Mouse (Mus musculus): Measurements from ENCODE around the gene Olfr1028.

Olfr1028 gene

DNA sequence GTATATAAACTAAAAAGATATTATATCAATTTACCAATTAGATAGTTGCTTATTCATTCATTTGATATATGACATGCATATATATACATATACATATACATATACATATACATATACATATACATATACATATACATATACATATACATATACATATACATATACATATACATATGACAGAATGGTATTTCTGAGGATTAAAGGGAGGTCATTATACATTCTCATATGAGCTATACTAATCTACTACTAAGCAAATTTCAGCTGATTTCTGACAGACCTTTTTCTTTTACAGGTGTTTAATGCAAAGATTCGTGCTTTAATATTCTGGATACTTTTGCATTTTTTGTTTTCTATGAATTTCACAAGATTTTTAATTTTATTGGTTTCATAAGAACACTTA, at the start of gene Olfr1028:
Gene Olfr1028, plus strand, starts transcription at position 301 of the 400 bp plus-strand sequence.
- DNase-seq (ENCODE audit: low spot score in 2 of 2): no peak

DNA sequence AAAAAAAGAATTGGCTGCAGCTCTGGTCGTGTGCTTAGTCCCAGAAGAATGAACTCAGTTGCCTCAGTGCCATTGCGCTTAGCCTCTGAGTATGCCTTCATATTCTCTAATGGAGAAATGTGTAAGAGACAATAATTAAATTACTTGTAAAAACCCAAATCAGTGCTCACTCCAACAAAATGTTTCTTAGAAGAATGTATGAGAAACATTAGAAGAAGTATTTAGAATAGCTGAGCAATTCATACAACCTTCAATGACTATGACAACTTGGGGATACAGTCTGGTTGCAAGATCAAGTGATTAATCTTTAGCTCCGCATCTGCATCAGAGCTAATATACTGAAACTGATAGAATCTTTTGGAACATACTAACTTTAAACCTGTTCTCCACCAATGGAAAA, 45.3 kb upstream of the Olfr1028 start, which contains the start of gene Olfr1024:
Gene Olfr1024, minus strand, starts transcription at position 101 of the 400 bp plus-strand sequence.
- no peak for DNase-seq (ENCODE audit: low spot score in 2 of 2)

DNA sequence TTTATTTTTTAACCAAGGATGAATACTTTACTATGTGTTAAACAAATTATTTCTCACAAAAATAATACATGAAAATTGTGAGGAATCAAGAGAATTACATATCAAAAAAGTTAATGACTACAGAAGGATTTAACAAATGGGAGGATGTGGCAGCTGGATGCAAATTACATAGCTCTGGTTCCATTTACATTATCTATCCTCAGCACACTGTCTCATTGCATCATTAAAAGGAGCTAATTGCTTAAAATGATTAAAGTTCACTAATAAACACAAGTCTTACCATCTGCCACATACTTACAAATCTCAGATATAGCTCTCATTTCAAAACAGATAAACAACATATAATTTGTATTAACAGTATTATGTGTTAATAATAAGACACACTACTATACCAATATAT, 37.0 kb upstream of the Olfr1028 start:
- no peak for DNase-seq (ENCODE audit: low spot score in 2 of 2)

DNA sequence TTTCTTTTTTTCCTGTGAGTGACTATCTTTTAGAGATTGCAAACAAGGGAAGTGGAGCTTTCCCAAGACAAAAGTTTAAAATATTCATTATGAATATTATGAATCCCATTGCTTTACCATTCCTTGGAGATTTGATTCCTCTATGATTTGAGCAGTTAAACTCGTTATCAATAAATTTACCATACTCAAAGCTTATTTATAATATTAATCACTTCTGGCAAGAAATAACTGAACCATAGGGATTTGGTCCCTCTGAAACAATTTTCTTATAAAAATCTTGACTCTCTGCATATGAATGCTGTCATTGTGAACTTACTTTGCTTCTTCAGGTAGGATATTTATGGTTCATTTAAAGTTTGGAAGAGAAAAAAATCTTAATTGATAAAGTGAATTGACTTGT, 35.3 kb upstream of the Olfr1028 start, which contains the start of gene Olfr1025-ps1:
Gene Olfr1025-ps1, plus strand, starts transcription at position 301 of the 400 bp plus-strand sequence.
- no peak for DNase-seq (ENCODE audit: low spot score in 2 of 2)

DNA sequence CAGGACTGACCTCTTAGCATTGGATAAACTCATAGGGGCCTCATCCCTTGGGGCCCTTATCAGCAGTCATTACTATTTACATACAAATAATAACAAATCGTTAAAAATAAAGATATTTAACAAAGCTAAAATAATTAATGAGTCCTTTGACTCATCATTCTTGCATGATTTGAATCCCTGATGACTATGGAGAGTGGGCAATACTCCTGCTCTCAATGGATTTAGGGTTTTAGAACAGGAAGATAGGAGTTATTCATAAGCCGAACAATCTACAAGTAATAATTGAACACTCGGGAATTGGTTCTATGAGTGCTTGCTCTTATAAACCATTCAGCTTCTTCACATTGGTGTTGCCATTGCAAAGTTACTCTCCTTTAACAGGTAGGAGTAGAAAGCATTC, 29.0 kb upstream of the Olfr1028 start, which contains the start of gene Olfr1026:
Gene Olfr1026, plus strand, starts transcription at position 301 of the 400 bp plus-strand sequence.
- no peak for DNase-seq (ENCODE audit: low spot score in 2 of 2)

DNA sequence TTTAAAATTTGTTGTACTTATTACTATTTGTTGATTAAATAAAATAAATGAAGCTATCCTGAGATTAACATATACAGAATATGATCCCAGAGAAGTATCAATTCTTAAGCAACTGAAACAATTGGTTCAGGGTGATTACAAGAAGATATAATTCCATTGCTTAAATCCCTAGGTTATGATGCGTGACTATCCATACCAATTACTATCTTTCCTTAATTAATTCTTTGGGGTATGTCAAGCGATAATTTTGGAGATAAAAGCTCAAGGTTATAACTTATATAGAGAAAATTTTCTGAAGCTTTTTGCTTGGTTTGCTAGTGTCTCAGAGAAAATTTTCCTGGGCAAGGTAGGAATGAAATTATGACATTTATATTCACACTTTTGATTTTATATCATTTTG, 23.4 kb downstream of the Olfr1028 start, which contains the start of gene Olfr1029:
Gene Olfr1029, plus strand, starts transcription at position 301 of the 400 bp plus-strand sequence.
- DNase-seq (ENCODE audit: low spot score in 2 of 2): no peak

DNA sequence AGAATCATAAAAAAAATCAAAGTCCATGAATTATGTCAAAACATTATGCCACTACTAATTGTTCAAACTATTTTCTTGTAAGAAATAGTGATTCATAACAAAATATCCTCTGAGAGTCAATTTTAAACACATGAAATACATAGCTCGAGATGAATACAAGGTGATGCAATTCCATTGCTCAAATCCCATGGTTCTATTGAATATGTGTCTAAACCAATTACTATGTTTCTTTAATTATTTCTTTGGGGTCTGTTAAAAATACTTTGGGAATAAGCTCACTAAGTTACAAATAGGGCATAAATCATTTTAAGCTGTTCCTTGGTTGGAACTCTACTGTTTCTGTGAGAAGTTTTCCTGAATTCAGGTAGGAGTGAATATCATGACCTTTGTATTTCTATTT, 28.7 kb downstream of the Olfr1028 start, which contains the start of gene Olfr1030:
Gene Olfr1030, plus strand, starts transcription at position 301 of the 400 bp plus-strand sequence.
- no peak for DNase-seq (ENCODE audit: low spot score in 2 of 2)

DNA sequence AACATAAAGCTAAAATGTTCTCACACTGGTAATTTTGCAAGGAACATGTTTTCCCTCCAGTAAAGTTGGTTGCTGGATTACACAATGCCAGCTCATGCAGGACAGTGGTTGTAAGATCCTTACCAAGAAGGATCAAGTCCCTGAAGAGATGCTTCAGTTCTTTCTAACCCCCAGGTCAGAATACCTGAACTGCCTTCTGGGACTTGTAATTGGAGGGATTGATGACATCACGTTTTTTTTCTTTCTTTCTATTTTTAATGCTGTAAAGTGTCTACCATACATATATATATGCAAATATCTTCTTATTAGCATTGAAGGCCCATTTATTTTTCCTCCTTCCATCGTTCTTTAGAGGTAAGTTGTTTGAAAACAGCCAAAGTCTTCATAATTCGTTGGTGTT, 39.8 kb downstream of the Olfr1028 start, which contains the start of gene Olfr1031:
Gene Olfr1031, plus strand, starts transcription at position 301 of the 400 bp plus-strand sequence.
- DNase-seq (ENCODE audit: low spot score in 2 of 2): no peak
